Mouse (Mus musculus) embryonic fibroblast, embryonic 13.5 days (primary cell): ENCODE measurements around the gene Prkar1b.

Experiments
- CTCF ChIP-seq: IDR thresholded peaks from 2 replicates; pipeline ENCODE4 v1.5.1; 2011; ENCODE audit warnings: mild to moderate bottlenecking, control low read depth, low read length, moderate library complexity, borderline replicate concordance; ENCODE audit not compliant: insufficient read depth
- POLR2A ChIP-seq: IDR thresholded peaks from 2 replicates; pipeline ENCODE4 v1.6.1; 2011; ENCODE audit warnings: low read depth, mild to moderate bottlenecking, control low read depth, low read length, moderate library complexity

DNA sequence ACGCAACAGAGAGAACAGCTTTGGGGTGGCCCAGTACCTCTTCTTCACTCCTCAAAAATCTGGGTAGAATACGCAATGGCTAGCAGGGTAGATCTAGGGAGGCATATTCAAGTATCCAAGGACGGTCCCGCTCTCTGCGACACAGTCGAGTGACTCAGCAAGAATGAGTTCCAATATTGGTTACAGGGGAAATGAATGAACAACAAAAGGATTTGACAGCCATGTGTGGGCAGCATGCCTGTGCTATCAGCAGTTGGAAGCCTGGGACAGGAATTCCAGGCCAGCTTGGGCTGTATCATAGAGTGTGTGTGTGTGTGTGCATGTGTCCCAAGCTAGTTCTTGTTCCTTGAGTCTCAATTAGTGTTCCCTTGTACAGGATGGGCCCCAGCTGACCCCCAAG is 65.5 kb downstream of the Prkar1b start:
- TF ChIP-seq CTCF (no peak), POLR2A (no peak)
